Mouse (Mus musculus): ENCODE measurements at regions not wholly inside any gene's neighbourhood (a gene's known extent, or its start where the extent isn't known, plus 50 kb on each side); places are given as distances from the start of the nearest gene placed in this dataset.

DNA sequence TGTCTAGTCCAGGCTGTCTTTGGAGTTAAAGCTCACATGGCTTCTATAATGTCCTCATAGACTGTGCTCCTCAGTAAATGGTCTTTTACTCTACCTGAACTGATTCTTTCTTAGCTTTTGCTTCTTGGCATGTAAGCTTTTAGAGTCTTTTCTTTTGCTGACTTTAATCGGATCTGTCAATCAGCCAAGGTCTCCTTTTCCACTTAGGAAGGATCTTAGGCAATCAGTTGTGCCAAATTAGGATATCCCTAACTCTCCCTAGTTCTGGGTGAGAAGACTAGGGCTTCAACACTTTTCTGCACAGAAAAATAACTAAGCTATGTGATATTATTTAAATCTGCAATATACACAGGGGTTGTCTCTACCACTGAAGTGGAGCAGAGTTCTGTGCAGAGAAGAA, 193.8 kb upstream of the Slc24a2 start:
- no peak overlapping the region for H3K4me3 ChIP-seq (ENCODE audit: low read depth, low read length)
- 94% methylated on average over 1 of the region's 1 CpGs for WGBS
- H3K4me1 ChIP-seq (ENCODE audit: control insufficient read depth, insufficient read depth, low read length), result no peaks in the 10 kb centered on the region
- no peaks in the 10 kb centered on the region for H3K9me3 ChIP-seq (ENCODE audit: control insufficient read depth, low read length)
- no peak overlapping the region for H3K27ac ChIP-seq (replicated peaks; ENCODE audit: low read depth, low read length)
- no peaks in the 10 kb centered on the region for H3K36me3 ChIP-seq (ENCODE audit: control insufficient read depth, insufficient read depth, low read length)
- H3K4me2 ChIP-seq (ENCODE audit: low read depth, severe bottlenecking), result no peak overlapping the region
- no peak for DNase-seq (ENCODE audit: low spot score)
- no peak for ATAC-seq (ENCODE audit: insufficient number of reproducible peaks, low FRiP score, low TSS enrichment, low read depth)
- no peaks in the 10 kb centered on the region for H3K27me3 ChIP-seq (ENCODE audit: control insufficient read depth, insufficient read depth, low read length)
- no peak overlapping the region for H3K9ac ChIP-seq (ENCODE audit: low read length)

DNA sequence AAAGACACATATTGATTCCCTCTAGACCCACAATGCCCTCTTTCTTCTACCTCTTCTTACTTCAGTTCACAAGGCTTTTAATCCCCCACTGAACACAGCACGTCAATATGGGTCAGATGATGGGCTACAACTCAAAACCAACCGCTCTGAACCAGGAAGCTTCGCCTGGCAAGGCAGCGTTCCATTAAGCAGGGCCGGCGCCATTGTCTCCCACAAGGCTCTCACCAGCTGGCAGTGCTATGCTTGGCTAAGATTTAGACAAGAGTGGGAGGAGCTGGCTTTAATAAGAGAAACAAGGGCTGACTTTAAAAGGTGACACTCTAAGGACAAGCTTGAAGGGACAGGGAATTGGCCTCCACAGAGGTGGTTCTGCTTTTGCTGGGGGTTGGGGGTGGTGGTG, 192.3 kb upstream of the Slc24a2 start:
- DNase-seq (ENCODE audit: low spot score), result no peak
- Histone ChIP-seq H3K4me1 (ENCODE audit: control insufficient read depth, insufficient read depth, low read length) (no peaks in the 10 kb centered on the region), H3K36me3 (ENCODE audit: control insufficient read depth, insufficient read depth, low read length) (no peaks in the 10 kb centered on the region), H3K27ac (replicated peaks; ENCODE audit: low read depth, low read length) (no peak overlapping the region), H3K27me3 (ENCODE audit: control insufficient read depth, insufficient read depth, low read length) (no peaks in the 10 kb centered on the region), H3K9ac (ENCODE audit: low read length) (no peak overlapping the region), H3K4me2 (ENCODE audit: low read depth, severe bottlenecking) (no peak overlapping the region), H3K9me3 (ENCODE audit: control insufficient read depth, low read length) (no peaks in the 10 kb centered on the region), H3K4me3 (ENCODE audit: low read depth, low read length) (no peak overlapping the region)
- ATAC-seq (ENCODE audit: insufficient number of reproducible peaks, low FRiP score, low TSS enrichment, low read depth), result no peak
- WGBS, result 87% methylated on average over 6 of the region's 6 CpGs

DNA sequence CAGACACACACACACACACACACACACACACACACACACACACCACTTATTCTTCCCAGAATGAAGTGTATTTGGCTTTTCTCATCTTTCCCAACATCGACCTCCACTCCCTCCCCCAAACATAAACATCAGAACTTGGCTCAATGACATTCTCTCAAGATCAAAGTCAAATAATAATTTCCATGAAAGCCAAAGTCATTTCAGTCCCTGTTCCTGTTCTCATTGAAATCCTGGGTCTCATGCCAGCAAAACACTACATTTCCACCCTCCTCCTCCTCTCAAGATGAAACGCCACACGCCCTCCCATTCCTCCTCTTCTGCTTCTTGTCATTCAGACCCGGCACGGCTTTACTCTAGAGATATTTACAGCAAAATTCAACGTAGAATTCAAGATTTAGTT, 173.1 kb upstream of the Slc24a2 start:
- 72% methylated on average over 6 of the region's 6 CpGs for WGBS
- Histone ChIP-seq H3K4me3 (ENCODE audit: low read depth, low read length) (no peak overlapping the region), H3K27me3 (ENCODE audit: control insufficient read depth, insufficient read depth, low read length) (no peaks in the 10 kb centered on the region), H3K9me3 (ENCODE audit: control insufficient read depth, low read length) (no peaks in the 10 kb centered on the region), H3K9ac (ENCODE audit: low read length) (no peak overlapping the region), H3K36me3 (ENCODE audit: control insufficient read depth, insufficient read depth, low read length) (no peaks in the 10 kb centered on the region), H3K4me2 (ENCODE audit: low read depth, severe bottlenecking) (no peak overlapping the region), H3K4me1 (ENCODE audit: control insufficient read depth, insufficient read depth, low read length) (0 out of 2 replicates have a peak, but pooled peaks cover 7% of the 10 kb centered on the region), H3K27ac (replicated peaks; ENCODE audit: low read depth, low read length) (no peak overlapping the region)
- DNase-seq (ENCODE audit: low spot score), result no peak
- no peak for ATAC-seq (ENCODE audit: insufficient number of reproducible peaks, low FRiP score, low TSS enrichment, low read depth)

DNA sequence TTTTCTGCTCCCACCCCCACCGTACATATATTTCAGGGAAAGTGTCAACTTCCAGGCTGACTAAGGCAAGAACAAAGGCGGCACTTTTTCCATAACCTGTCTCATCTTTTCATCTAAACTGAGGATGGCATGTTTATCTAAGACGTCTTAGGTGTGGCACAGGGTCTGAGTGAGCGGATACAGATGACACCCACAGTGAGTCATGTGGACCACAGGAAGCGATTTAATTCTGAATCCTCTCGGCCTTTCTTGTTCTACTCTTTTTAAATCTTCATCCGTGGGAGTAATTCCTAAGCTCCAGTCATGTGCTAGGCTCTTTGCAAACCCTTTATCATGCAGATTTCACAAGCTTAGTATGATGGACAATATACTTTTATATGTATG, 171.9 kb upstream of the Slc24a2 start:
- WGBS, result 81% methylated on average over 7 of the region's 7 CpGs
- no peaks in the 10 kb centered on the region for H3K27me3 ChIP-seq (ENCODE audit: control insufficient read depth, insufficient read depth, low read length)
- no peaks in the 10 kb centered on the region for H3K9me3 ChIP-seq (ENCODE audit: control insufficient read depth, low read length)
- no peaks in the 10 kb centered on the region for H3K36me3 ChIP-seq (ENCODE audit: control insufficient read depth, insufficient read depth, low read length)
- H3K4me2 ChIP-seq (ENCODE audit: low read depth, severe bottlenecking), result no peak overlapping the region
- DNase-seq (ENCODE audit: low spot score) (no peak), ATAC-seq (ENCODE audit: insufficient number of reproducible peaks, low FRiP score, low TSS enrichment, low read depth) (no peak)
- no peak overlapping the region for H3K4me3 ChIP-seq (ENCODE audit: low read depth, low read length)
- H3K4me1 ChIP-seq (ENCODE audit: control insufficient read depth, insufficient read depth, low read length), result 0 out of 2 replicates have a peak, but pooled peaks cover 7% of the 10 kb centered on the region
- no peak overlapping the region for H3K9ac ChIP-seq (ENCODE audit: low read length)
- H3K27ac ChIP-seq (replicated peaks; ENCODE audit: low read depth, low read length), result no peak overlapping the region

DNA sequence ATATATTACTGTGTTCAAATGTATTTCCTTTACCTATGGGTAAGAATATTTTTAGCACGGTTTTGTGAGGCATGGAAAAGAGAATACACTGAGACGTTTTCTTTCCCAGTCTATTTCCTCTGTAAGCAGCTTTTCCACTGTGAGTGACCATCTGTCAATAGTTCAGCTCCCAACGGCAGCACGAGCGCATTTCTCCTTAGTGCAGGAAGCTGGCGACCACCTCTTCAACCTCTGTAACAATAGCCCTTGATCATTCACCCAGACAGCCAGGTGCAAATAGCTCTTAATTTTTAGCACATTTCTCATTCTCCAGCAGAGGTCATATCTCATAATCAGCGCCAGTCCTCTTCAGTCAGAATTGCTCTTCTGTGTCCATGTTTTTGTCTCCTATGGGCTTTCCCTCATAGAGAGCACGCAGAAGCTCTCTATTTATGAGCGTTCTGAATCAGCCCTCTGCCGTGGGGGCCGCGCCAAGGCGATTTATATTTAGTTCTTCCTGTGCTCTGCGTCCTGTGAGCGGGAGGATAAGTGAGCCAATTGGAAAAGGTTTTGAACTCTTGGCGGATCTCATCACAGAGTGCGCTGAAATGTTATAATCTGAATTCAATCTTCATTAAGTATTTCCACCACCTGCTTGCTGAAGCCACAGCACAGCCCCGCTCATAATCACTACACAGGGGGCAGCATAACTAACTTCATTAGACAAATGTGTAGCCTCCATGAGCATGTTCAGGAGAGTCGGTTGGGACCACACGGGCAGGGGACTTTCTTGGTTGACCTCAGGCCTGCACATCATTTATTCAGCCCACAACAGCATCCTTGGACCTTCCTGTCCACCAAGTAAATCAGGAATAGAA, 171.3 kb upstream of the Slc24a2 start:
- ATAC-seq (ENCODE audit: insufficient number of reproducible peaks, low FRiP score, low TSS enrichment, low read depth) (no peak), DNase-seq (ENCODE audit: low spot score) (peak; percentile 44)
- Histone ChIP-seq H3K9me3 (ENCODE audit: control insufficient read depth, low read length) (no peaks in the 10 kb centered on the region), H3K36me3 (ENCODE audit: control insufficient read depth, insufficient read depth, low read length) (no peaks in the 10 kb centered on the region), H3K27me3 (ENCODE audit: control insufficient read depth, insufficient read depth, low read length) (no peaks in the 10 kb centered on the region), H3K4me1 (ENCODE audit: control insufficient read depth, insufficient read depth, low read length) (0 out of 2 replicates have a peak, but pooled peaks cover 7% of the 10 kb centered on the region), H3K27ac (replicated peaks; ENCODE audit: low read depth, low read length) (no peak overlapping the region), H3K4me2 (ENCODE audit: low read depth, severe bottlenecking) (peak overlapping the region; percentile 24; the same call in 1 of the 2 replicates), H3K4me3 (ENCODE audit: low read depth, low read length) (no peak overlapping the region), H3K9ac (ENCODE audit: low read length) (no peak overlapping the region)
- WGBS, result 33% methylated on average over 20 of the region's 20 CpGs

DNA sequence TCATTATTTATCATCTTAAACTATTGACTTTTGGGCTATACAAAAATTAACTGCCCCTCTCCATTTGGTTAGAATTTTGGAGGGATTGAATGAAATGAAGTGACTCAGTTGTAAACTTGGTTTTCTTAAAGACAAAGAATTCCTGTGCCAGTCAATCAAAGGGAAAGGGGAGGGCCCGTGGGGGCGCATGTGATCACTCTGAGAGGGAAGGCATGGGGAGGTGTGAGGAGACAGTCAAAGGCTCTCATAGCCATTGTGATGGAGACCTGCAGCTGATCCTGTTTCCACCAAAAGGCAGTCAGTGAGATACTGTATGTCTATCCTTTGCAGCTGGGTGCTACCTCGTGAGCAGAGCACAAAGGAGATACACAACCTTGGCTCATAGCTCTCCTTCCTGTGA, 156.6 kb upstream of the Slc24a2 start:
- H3K9me3 ChIP-seq (ENCODE audit: control insufficient read depth, low read length), result no peaks in the 10 kb centered on the region
- H3K27ac ChIP-seq (replicated peaks; ENCODE audit: low read depth, low read length), result no peak overlapping the region
- H3K4me3 ChIP-seq (ENCODE audit: low read depth, low read length), result no peak overlapping the region
- H3K4me1 ChIP-seq (ENCODE audit: control insufficient read depth, insufficient read depth, low read length), result 0 out of 2 replicates have a peak, but pooled peaks cover 6% of the 10 kb centered on the region
- H3K4me2 ChIP-seq (ENCODE audit: low read depth, severe bottlenecking), result no peak overlapping the region
- H3K36me3 ChIP-seq (ENCODE audit: control insufficient read depth, insufficient read depth, low read length), result no peaks in the 10 kb centered on the region
- WGBS, result 77% methylated on average over 3 of the region's 3 CpGs
- H3K27me3 ChIP-seq (ENCODE audit: control insufficient read depth, insufficient read depth, low read length), result no peaks in the 10 kb centered on the region
- DNase-seq (ENCODE audit: low spot score) (no peak), ATAC-seq (ENCODE audit: insufficient number of reproducible peaks, low FRiP score, low TSS enrichment, low read depth) (no peak)
- no peak overlapping the region for H3K9ac ChIP-seq (ENCODE audit: low read length)

DNA sequence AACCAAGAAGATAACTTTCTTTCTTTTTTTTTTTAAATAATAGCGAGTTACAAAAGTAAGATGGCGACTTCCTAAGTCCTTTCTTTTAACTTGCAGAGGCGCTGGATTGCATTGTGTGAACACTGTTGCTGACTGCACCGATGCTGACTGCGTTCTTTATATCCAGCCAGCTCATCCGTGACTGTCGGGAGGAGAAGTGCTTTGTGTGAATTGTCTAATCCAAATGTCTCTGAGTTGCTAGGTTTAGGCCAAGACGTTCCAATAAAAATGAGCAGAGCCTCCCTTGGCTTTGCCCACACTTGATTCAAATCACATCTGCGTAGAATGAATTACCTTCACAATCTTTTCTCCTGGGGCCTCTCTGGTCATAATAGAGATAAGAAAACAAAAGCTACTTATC, 156.0 kb upstream of the Slc24a2 start:
- no peak for ATAC-seq (ENCODE audit: insufficient number of reproducible peaks, low FRiP score, low TSS enrichment, low read depth)
- WGBS, result 87% methylated on average over 9 of the region's 9 CpGs

DNA sequence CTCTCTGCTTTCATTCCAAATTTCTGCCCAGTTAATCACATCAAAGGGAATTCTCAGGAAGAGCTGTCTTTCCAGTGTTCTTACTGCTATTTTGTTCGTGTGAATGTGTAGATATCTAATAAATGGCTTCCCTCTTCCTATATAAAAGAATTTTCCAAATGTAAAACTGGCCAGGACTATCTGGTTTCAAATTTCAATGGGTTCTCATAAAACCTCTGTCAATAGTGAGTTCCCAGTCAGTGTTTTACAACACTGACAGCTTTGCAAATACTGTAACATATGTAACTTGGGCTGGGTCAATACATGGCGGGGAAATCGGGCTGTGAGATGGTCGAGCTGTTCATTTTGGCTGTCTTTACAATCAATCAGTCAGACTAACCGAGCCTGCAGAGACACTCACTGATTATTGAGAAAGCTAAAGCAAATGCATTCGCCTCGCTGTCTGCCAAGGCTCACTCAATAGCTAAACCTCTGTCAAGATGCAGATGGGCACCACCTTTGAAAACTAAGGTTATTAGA, 155.0 kb upstream of the Slc24a2 start:
- no peaks in the 10 kb centered on the region for H3K9me3 ChIP-seq (ENCODE audit: control insufficient read depth, low read length)
- no peak for ATAC-seq (ENCODE audit: insufficient number of reproducible peaks, low FRiP score, low TSS enrichment, low read depth)
- H3K36me3 ChIP-seq (ENCODE audit: control insufficient read depth, insufficient read depth, low read length), result no peaks in the 10 kb centered on the region
- H3K27ac ChIP-seq (replicated peaks; ENCODE audit: low read depth, low read length), result no peak overlapping the region
- H3K27me3 ChIP-seq (ENCODE audit: control insufficient read depth, insufficient read depth, low read length), result no peaks in the 10 kb centered on the region
- no peak overlapping the region for H3K9ac ChIP-seq (ENCODE audit: low read length)
- H3K4me3 ChIP-seq (ENCODE audit: low read depth, low read length), result no peak overlapping the region
- DNase-seq (ENCODE audit: low spot score), result no peak
- no peak overlapping the region for H3K4me2 ChIP-seq (ENCODE audit: low read depth, severe bottlenecking)
- WGBS, result 25% methylated on average over 7 of the region's 7 CpGs
- 0 out of 2 replicates have a peak, but pooled peaks cover 6% of the 10 kb centered on the region for H3K4me1 ChIP-seq (ENCODE audit: control insufficient read depth, insufficient read depth, low read length)

More for the DNA sequence above, 156.0 kb upstream of the Slc24a2 start:
- Histone ChIP-seq H3K4me1 (ENCODE audit: control insufficient read depth, insufficient read depth, low read length) (0 out of 2 replicates have a peak, but pooled peaks cover 6% of the 10 kb centered on the region), H3K36me3 (ENCODE audit: control insufficient read depth, insufficient read depth, low read length) (no peaks in the 10 kb centered on the region), H3K9ac (ENCODE audit: low read length) (no peak overlapping the region), H3K4me3 (ENCODE audit: low read depth, low read length) (no peak overlapping the region), H3K4me2 (ENCODE audit: low read depth, severe bottlenecking) (no peak overlapping the region), H3K27me3 (ENCODE audit: control insufficient read depth, insufficient read depth, low read length) (no peaks in the 10 kb centered on the region), H3K9me3 (ENCODE audit: control insufficient read depth, low read length) (no peaks in the 10 kb centered on the region), H3K27ac (replicated peaks; ENCODE audit: low read depth, low read length) (no peak overlapping the region)
- DNase-seq (ENCODE audit: low spot score), result no peak

Measured in limb, embryonic 11.5 days (tissue).